Mouse (Mus musculus) brain, embryonic 14.5 days (tissue): ENCODE measurements at regions not wholly inside any gene's neighbourhood (a gene's known extent, or its start where the extent isn't known, plus 50 kb on each side); places are given as distances from the start of the nearest gene placed in this dataset.

Experiments
- CTCF ChIP-seq: fragments of 200-500 bp; IDR thresholded peaks from 2 replicates; pipeline ENCODE4 v1.5.1; 2012; ENCODE audit warnings: inconsistent platforms, mild to moderate bottlenecking, moderate library complexity, borderline replicate concordance; ENCODE audit not compliant: insufficient read depth, insufficient read length; ENCODE audit errors: extremely low read depth
- POLR2A ChIP-seq: fragments of 200-500 bp; IDR thresholded peaks from 2 replicates; pipeline ENCODE4 v1.6.1; 2012; ENCODE audit warnings: mild to moderate bottlenecking, inconsistent platforms, borderline replicate concordance; ENCODE audit not compliant: poor library complexity, insufficient read depth, insufficient read length, severe bottlenecking; ENCODE audit errors: extremely low read depth

DNA sequence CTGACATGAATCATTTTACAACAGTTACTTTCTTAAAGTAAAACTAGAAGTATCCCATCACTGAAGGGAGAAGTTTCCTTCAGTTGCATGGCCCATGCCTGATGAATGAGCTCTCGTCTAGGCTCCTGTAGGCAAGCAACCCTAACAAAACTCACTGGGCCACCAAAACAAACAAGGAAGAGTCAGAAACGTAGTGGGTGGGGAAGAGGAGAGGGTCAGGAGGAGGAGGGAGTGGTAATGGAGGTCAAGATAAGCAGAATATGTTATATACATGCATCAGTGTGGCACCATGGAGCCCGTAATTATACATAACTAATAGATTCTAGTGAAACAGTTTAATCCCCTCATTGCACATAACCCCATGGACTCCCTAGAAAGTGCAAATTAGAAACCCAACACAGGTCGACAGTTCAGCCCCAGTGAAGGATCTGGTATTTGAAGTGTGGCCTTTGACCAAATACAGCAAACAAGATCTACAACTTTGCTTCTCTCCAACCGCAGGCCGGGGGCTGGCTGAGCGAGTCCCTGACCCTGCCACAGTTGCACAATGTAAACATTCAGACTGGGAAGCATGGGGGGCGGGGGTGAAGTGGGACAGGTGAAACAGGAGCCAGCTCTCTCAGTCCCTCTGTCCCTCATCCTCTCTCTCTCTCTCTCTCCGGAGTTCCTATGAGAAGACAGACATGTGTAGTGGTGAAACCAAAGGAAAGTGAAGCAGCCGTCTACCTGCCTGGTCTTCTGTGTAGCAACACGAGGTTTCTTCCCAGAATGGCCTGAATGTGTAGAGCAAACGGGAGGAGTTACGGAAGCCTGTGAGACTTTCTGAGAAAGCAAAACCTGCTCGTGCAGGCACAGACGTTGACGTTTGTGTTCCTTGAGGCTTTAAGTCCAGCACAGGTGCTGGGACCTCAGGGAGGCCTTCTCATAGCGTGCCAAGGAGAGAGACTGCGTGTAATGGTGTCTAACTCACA lies 62.2 kb downstream of the Psmg1 start:
- TF ChIP-seq POLR2A (no peak), CTCF (no peak)
